Mouse (Mus musculus): Measurements from ENCODE around the gene Ago1. TPM values are rescaled to one million over a fixed set of nuclear protein-coding genes. Genes with fewer than 3 reads are reported as not detected.
A peak's percentile ranks its signal among the peaks of the same experiment; 100 is the strongest.

Ago1 gene
- total RNA-seq (2022): 10 to 100 TPM; 40.4 to 47.4 (median 45.4) TPM

DNA sequence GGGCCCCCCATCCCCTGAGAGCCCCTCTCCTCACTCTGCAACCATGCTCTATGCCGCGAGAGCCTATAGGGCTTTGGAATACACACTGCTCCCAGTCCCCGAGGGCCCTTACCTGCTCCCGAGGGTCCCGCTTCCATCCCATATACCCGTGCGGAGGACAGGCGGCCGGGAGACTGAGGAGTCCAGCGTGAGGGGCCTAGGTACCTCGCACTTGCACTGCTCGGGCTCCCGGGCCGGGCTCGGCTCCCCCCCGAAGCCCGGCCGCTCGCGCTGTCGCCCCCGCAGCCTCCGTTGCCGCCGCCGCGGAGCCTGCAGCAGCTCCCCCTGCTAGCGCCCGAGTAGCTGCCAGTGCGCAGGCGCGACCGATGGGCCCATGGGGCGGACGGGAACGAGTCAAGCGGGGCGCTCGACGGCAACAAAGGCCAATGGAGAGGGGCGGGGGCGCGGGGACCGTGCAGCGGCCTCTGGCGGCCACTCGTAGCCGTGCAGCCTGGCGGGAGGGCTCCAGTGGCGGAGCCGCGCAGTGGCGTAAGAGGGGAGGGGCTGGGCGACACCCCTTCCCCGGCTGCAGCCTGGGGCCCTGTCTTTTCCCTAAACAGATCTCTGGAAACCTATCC, at the start of gene Ago1:
Ago1 (minus strand) TSS at position 299 of the 617 bp plus-strand sequence.
- peak; percentile 93 for DNase-seq

DNA sequence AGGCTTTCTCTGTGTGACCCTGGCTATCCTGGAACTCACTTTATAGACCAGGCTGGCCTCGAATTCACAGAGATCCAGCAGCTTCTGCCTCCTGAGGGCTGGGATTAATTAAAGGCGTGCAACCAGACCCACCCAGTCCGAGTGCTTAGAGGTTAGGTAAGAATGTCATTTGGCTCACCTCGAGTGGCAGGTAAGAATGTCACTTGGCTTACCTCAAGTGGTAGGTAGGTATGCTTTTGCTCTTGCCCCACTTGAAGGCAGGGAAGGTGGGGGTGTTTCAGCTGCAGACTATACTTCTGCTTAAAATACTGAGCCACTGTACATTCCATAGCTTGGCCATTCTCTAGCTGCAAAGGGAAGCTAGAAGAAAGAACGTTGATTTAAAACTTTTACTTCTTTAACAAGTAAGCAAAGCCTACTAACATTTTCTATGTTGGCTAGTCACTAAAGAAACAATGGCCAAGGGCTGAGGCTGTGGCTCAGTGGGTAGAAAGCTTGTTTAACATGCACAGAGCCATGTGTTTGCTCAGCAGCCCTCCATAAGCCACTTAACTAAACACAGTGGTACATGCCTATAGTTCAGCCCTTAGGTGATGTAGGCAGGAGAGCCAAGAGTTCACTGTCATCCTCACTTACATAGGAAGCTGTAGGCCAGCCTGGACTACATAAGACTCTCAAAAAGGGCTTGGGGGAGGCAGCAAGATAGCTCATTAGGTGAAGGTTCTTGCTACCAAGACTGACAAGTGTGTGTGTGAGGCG, 44.1 kb upstream of the Ago1 start:
- no peak for DNase-seq

DNA sequence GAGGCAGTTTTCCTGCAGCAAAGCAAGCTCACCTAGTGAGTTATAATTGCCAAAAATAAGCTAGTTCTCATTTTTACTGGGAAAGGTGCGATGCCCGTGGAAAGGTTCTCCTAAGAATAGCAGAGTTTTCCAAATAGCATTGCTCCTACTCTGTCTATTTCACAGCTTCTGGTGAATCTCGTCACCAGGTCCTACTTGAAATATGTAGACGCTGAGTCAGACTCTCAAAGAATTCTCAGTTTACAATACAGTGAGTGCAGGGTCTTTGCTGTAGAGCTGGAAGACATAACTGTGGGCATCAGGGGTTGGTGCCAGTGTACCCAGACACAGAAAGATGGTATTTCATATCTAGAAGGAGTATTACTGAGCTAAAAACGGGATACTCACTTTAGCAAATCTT, 42.6 kb upstream of the Ago1 start:
- DNase-seq: no peak

DNA sequence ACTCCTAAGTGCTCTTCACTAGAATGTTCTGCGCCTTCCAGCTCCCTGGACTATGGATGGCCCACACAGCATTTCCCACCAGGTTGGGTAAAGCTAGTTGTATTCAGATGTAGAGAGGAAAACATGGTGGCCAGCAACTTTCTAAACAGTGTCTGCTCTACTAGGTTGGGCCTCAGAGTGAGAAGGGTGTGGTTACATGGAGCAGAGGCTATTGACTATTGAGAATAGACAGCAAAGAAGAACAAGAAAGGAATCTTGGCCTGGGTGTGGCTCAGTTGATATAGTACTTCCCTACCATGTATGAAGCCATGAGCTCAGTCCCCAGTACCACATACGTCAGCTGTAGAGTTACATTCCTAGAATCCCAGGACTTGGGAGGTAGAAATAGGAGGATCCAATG, 40.7 kb upstream of the Ago1 start:
- no peak for DNase-seq

DNA sequence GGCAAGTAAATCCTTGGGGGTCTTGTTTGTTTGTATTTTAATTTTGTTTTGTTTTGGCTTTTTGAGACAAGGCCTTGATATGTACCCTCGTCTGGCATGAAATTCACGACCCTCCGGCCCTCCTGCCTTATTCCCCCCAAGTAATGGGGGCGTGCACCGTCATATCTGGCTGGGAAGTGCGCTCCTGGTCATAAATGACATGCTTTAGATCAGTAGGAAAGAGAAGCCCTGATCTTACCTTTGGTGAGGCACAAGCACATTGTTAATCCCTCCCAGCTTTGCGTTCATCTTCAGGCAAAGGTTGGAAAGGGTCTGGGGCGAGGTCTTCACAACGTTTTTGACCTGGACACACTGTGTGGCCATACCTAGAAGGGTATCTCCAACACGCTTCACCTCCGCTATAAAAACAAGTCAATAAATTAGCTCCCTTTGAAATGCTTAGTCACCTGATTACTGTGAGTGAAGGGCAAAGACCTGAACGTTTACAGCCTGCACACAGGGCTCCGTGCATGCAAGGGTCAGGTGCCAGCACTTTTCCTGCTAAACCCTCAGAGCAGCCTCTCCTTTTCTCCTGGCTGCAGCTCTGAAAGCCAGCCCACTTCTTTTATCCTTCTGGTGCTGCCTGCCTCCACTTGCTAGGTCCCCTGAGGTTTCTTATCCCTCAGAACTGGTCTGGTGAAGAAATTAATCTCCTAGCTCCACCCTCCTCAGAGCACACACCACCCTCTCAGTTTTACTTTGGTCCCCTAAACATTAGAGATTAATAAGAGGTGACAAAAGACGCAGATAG, 39.9 kb upstream of the Ago1 start:
- DNase-seq: no peak

DNA sequence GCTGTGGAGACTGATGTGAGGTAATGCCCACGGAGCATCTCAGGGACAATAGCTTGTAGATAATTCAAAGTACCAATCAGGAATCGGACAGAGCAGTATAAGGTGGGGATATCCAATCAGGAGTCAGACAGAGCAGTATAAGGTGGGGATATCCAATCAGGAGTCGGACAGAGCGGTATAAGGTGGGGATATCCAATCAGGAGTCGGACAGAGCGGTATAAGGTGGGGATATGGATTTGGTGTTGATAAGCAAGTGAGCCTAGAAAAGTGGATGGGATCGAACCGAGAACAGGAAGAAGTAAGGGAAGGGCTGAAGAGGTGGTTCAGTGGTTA, 34.6 kb upstream of the Ago1 start:
- DNase-seq: no peak

DNA sequence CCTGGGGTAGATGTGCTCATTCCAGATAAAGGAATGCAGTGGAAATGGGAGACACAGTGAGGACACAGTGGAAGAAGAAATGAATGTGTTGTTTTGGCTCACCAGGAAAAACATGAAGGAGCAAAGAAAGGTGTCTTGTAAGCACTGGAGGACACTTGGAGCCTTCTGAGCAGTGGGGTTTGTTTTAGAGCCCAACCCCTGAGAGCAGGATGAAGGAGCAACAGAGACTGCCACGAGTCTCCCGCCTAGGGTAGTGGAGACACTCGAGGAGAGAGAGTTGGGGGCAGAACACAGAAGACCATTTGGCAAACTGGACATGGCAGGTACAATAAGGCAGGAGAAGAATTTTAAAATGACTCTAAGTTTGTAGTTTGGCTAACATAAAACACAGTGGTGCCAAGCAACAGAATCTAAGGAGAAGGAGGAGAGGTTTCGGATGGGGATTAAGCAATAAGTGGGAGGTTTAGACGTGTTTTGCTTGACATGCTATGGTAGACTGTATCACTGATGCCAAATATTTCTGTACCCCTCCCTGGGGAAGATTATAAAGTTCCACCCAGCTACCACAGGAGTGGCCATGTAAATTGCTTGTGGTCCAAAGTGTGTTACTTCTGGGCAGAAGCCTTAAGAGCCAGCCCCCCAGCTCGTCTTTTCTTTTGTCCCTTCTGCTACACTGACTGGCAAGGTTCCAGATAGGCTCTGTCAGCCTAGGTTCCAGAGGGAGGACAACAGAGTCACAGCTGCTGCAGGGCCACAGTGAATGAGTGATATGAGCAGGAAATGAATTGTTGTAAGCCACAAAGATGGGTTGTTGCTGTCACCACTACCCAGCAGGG, 34.0 kb upstream of the Ago1 start:
- DNase-seq: no peak

DNA sequence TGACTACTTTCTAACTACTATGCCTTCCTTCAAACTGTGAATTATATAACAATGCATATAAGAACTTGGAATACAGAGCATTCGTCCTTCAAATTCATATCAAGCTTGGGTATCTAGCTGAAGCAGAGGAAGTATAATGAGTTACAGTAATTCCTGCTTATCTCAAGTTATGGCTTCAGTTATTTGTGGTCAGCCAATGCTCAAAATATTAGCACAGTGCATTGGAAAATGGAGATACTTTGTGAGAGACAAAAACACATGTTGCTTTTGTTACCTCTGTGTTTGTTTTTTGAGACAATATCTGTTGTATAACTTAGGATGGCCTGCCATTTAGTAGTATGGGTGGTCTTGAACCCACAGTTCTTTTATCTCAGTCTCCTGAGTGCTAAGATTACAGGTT, 30.2 kb upstream of the Ago1 start:
- DNase-seq: no peak

DNA sequence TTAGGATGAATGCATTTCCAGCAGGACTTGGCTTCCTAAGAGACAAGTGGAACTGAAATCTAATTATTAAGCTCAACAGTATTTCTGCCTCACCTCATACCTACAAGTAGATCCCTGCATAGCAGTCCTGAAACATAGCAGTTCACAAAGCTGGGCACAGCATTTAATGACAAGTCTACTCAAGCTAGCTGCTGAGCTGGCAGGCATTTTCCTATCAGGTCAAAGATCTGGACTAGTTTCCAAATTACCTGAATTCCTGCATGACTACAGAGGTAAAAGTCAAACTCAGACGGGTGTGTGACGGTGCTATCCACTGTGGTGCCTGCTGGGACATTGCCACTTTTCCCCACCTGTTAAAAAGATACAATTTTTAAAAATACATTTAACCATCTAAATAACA, 28.6 kb upstream of the Ago1 start:
- DNase-seq: no peak

DNA sequence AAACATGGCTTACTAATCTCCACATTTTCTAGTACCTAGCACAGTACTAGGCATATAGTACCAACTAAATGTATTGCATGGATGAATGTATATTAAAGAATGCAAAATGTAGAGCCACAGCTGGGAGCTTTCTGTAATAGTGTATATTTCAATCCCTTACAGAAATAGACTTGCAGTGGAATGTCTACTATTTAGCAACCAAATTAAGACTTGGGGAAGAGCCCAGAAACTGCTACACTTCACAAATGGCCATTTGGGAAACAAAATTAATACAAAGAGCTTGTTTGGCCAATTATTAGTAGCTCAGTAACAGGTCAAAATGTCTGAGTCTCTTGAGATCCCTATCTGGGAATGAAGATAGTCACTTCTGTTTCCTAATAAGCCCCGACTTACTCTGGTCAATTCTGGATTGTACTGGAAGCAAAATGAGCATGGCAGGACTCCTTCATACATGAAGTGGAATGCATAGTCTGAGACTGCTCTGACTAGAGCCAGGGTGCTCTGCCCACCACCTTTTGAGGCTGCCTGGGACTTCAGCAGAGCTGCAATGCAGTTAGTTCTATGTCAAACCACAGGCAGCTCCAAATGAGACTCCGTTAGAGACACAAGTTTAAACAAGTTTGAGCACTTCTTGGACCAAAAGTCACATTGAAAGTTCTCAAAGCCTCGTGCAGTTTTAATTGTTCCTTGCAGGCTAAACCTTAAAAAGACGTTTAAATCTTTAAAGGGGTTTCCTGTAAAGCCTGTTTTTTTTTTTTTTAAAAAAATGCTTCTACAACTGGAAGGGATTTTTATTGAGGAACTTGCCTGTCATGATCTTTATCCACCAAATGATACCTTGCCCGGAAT, 27.8 kb upstream of the Ago1 start:
- no peak for DNase-seq

DNA sequence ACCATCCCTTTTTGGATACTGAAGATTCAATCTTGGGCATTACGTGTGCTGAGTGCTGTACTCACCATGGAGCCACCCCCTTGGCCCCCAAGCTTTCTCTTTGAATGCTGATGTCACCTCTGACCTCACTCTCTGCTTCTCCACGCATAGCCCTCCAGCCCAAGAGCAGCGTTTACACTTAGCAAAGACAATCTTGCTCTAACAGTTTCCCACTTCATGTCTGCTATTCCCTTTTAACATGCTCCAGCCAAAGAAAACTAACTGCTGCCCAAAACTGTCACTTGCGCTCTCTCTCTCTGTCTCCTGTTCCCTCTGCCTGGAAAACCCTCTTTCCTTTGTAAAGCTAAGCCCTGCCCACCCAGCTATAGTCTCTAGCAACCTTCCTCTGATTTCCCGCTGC, 27.1 kb upstream of the Ago1 start:
- DNase-seq: no peak

DNA sequence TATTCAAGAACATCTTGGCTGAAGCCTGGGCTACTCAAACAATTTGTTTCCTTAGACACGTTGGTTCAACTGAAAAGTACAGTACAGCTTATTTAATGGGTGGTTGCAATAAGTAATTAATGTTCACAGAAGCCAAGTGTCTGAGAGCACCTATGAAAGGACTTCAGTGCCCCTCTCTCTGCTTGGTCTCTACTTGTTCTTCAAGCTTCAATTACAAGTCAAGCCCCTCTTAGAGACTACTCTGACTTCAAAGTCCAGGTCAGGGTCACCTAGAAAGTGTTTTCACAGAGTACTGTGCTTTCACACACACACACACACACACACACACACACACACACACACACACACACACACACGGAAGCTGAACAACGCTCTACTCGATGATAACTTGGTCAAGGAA, 25.0 kb upstream of the Ago1 start:
- no peak for DNase-seq

DNA sequence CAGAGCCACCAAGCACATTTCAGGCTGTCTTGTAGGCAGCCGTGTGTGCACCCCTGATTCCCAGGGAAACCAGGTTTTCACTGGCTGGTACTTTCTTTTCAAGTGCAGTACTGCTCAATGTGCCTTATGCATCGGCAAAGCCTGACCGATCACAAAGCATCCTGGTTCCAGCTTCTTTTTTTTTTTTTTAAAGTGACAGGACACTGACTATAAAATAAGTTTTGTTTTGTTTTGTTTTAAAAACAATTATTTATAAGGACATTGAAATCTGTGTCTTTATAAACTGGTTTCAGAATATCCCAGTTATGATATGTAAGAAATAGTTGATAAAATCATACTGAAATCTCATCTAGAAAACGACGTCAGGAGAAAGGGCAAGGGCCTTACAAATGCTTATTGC, 23.6 kb upstream of the Ago1 start:
- DNase-seq: no peak

DNA sequence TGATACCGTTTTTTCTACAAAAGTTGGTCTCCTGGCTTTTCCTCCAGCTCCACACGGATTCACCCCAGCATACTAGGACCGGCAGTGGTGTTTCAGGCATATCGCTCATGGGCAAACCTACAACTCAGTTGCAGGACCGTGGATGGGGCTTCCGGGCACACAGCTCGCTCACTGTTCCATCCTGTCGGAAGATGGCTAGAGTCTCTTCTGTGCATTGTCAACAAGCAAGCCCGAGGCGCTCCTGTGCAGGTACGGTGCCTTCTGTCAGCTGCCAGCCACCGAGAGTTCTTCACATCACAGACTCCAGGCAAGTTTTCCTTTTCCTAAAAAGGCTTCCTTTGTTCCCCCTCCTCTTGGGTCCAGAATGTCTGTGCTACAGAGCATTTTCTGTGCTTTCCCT, 22.3 kb upstream of the Ago1 start:
- no peak for DNase-seq

DNA sequence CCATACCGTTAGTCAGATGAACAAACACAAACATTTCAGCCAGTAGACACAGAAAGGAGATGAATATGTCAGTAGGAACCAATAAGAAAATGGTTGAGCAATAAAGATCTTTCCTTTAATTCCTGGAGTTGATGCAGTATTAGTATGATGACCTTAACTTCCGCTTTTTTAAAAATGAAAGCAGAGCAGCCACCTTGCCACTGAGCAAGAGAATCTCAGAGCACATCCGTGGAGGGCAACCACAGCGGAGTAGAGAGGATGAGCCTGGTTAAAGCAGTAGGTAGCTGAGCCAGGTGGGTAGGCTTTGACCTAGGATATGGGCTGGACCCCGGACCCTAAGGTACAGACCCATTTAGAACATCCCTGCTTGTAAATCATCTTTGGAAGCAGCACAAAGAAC, 21.4 kb upstream of the Ago1 start:
- no peak for DNase-seq

DNA sequence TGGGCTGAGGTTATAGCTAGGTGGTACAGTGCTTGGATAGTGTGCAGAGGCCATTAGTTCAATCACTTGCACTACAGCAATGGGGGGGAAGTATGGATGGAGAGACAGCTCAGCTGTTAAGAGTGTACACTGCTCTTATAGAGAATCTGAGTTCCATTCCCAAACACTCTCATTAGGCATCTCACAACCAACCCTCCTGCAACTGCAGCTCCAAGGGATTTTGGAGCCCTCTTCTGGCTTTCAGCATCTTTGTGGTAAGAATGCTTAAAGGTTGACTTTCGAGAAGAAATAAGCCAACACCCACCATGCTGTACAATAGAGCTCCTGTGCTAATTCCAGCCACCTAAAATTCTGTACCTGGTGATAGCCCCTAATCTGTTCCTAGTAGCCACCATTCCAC, 17.8 kb upstream of the Ago1 start:
- no peak for DNase-seq

DNA sequence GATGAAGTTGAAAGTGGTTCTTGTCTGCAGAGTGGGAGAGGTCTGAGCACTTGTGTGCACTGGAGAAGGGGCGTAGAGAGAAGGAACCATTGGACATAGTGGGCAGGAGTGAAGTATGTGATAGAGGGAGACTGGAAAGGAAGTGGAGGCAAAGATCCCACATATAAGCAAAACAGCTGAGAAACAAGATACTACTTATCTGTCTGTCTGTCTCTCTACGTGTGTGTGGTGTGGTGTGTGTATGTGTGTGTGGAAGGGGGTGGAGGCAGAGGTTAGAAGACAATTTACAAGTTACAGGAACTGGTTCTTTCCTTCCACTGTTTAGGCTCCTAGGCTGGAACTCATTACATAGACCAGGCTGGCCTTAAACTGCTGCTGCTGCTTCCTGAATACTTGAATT, 16.7 kb upstream of the Ago1 start:
- DNase-seq: no peak

DNA sequence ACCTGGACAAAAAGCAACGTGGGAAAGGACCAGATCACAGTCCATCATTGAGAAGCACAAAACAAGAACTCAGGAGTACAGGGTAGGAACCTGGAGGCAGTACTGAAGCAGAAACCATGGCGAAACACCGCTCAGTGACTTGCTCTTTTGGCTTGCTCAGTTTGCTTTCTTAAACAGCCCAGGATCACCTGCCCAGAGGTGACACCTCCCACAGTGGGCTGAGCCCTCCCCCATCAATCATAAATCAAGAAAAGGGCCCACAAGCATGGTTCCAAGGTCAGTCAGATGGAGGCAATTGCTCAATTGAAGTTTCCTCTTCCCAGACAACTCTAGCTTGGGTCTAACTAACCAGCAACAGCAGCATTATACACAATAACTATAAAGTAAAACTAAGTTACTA, 15.5 kb upstream of the Ago1 start:
- DNase-seq: no peak

DNA sequence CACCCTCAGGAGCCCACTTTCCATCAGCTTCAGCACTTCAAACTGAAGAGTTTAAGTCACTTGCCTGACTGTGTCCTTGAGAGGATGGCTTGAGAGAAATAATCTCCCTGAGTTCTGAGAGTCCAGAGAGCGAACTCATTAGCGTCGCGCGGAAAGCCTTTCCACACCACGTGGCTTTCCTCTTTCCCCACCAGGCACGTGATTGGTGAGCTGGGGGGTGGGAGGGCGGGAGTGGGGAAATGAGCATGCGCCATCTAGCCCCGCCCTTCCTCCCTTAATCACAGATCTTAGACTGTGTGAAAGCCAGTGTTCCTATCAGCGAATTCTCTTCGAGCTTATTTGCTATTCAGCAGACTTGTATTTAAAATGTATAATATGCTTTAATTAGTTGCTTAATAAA, 14.6 kb upstream of the Ago1 start:
- DNase-seq: no peak

DNA sequence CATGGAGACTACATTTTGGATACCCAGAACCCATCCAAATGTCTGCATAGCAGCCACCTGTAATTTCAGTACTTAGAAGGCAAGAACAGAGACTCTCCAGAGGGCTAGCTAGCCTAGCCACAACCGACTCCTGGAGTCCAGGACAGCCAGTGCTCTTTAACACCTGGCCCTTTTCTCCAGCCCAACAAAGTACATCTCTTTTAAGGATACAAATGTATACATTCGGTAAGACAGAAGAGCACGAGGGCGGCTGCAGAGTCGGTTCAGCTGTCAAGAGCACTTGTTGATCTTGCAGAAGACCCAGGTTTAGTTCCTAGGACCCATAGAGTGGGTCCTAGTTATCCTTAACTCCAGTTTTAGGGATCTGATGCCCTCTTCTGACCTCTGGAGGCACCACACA, 13.1 kb upstream of the Ago1 start:
- no peak for DNase-seq

DNA sequence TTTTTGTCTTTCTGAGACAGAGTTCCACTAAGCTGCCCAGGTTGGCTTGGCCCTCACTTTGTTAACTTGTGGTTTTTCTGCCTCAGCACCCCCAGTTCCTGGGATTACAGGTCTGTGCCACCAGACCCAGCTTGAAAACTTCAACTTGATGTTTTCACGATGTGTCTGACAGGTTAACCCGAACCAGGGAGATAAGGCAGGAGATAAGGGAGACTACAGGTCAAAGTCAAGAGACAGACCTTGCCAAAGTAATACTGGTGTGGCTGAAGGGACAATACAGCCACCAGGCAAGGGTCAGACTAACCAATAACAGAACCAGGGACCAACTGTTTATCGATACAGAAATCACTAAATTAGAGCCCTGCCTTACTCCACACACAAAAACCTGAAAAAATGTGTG, 11.9 kb upstream of the Ago1 start:
- no peak for DNase-seq

DNA sequence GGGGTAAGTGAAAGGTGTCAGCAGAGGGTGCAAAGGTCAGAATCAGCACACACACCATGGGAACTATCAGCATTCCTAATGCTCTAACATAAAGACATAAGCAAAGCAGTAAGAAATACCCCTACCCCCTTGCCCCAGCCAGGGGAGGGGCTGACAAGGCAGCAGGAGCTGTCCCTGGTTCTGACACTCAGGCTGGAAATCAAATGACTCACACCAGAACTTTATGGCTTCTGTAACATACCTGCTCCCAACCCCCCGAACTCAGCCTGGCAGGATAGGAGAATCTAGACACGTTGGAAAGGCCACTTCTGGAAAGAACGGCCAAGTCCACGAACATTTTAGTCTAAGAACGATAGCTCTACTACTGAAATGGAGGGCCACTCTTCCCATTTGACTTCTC, 4.6 kb upstream of the Ago1 start:
- DNase-seq: no peak

All from adrenal gland, adult 8-10 months (tissue).